Mouse (Mus musculus) monocyte, adult 5-6 weeks (primary cell): ENCODE measurements at regions not wholly inside any gene's neighbourhood (a gene's known extent, or its start where the extent isn't known, plus 50 kb on each side); places are given as distances from the start of the nearest gene placed in this dataset.
"Not testable (repeated sequence)": the region's sequence is repeated elsewhere in the genome, so short reads cannot be mapped to it uniquely, and the experiment has no call there.

Source experiments
- ATAC-seq: fragments of 153-309, 156-312 bp; replicated peaks from 2 replicates; pipeline ENCODE4 v1.8.0; 2017; ENCODE audit warnings: mild to moderate bottlenecking; ENCODE audit not compliant: low TSS enrichment, insufficient number of reproducible peaks, severe bottlenecking, poor library complexity, low FRiP score

DNA sequence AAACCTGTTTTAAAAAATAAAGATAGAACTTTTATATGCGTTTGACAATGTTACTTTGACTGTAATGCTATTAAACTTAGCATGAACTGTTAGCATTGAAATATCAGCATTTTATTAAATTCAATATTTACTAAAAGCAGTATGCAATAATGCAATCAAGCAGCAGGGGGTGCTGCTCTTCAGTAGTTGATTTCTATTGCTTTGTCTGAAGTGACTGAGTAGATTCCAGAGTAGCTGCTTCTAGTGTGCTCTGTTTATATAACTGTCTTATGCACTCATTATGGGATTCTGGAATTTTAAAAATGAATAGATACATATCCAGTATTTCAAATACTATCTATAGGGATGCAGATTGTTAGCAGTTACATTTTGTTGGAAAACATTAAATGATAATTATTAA is 146.2 kb downstream of the Gm28710 start:
- ATAC-seq = no peak

GRCm38 (mm10) chr5:16947430-16947829 is 155.8 kb downstream of the Gm28710 start:
- ATAC-seq = no peak

- no peak for ATAC-seq
These were observed 176.1 kb downstream of the Gm28710 start for GRCm38 (mm10) chr5:16967735-16968134.

DNA sequence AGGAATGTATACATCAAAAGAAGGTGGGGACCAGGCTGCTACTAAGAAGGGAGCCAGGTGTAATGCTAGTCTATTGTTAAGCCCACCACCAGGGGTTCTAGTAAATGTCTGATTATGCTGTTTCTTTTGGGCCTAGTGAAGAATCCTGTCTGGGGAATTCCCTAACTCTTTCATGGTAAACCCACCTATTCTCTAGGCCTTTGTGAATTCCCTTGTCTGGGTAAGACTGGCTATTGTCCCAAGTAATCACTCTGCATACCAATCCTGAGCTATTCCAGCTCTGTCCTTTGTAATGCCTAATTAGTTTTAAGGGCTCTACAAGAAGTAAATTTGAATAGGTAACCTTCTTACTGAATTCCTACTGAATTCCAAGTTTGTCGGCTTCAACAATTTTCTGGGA is 177.2 kb downstream of the Gm28710 start:
- not testable (repeated sequence) for ATAC-seq

DNA sequence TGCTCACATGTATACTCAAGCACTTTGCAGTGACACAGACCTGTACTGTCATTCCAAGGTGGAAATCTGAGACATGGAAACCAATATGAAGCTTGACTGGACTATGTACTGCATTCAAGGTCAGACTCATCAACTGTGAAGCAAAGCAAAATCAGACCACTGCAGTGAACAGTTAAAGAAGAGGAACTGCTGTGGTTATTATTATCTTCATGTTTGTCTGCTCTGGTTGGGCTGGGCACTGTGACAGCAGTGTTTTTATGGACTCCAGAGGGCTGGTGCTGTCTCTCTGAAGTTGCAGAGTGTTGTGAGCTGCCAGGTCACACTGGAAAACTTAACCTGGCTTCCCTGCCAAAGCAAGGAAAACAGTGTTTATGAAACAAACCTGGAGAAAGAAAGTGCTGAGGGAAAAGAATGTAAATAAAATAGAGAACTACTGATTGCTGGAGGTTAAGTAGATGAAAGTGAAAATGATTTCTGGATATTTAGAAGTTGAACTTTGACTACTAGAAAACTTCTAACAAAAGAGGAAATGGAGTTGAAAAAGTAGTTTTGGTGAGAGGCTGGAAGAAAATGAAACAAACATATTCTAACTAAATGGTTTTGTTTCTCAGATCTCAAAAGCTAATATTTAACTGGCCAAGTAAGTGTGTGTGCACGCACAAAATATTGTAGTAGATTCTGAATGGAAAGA is 181.7 kb downstream of the Gm28710 start:
- ATAC-seq = 0 out of 2 replicates have a peak, but pooled peaks have one; percentile 31

- ATAC-seq = no peak
These were observed 184.4 kb downstream of the Gm28710 start for GRCm38 (mm10) chr5:16976006-16976405.

DNA sequence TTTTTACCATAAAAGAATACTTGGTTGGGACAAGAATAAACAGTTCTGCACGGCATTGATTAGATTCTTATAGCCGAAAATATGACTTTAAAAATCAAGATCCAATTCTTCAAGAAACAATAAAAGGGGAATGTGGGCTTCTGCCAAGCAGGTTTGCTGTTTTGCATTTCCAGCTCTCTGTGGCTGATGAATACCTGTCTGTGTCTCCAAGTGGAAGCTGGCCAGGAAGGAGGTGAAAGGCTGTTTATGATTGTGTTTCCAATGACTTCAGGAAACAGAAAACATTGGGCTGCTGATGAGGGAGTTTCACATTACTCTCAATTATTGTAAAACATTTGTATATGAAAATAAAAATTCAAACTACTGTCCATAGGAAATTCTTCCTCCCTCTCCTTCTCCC is 193.3 kb downstream of the Gm28710 start:
- ATAC-seq = no peak

DNA sequence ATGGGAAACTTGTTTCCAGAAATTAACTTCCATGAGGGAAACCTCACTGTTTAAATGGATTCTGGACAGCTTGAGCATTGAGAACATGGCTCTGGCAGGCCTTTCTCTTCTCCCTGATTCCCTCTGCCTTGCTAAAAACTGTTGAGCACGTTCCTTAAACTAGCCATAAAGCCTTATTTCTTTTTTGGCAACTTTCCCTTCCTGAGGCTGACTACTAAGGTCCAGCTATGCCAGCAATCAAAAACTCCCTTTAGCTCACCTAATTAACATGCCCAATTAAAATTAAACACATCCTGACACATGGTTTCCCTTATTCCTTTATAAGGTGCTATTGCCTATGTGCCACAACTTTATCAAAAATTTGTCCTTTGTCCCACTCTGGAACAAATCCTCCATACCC is 199.9 kb downstream of the Gm28710 start:
- no peak for ATAC-seq

- ATAC-seq = no peak
These were observed 207.6 kb downstream of the Gm28710 start for GRCm38 (mm10) chr5:16999183-16999582.

DNA sequence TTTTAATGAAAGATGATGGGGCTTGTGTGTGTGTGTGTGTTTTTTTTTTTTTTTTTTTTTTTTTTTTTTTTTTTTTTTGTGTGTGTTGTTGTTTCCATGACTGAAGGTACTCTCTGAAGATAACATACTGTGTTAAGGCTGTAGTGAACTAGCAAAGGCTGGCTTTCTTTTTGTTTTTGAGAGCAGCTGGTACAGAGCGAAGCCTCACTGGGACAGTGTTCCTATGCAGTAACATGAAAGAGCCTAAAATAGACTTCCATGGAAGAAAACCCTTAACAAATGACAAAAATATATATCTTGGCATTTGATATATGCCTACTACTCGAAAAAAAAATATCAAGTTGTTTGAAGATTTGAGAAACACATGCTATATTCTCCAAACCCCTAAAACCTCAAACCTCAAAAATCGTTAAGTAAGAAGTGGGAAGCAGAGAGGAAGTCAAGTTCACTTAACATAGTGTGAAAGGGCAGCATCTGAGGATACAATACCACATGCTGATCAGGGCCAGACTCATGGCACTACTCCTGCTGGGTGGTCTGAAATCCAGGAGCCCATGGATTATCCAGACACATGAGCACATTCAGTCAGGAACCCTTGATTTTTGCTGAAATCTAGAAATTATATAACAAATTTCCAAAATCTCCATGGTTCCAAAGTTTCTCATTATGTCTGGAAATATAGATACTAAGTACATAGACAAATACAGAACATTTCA is 215.4 kb downstream of the Gm28710 start:
- ATAC-seq = no peak

DNA sequence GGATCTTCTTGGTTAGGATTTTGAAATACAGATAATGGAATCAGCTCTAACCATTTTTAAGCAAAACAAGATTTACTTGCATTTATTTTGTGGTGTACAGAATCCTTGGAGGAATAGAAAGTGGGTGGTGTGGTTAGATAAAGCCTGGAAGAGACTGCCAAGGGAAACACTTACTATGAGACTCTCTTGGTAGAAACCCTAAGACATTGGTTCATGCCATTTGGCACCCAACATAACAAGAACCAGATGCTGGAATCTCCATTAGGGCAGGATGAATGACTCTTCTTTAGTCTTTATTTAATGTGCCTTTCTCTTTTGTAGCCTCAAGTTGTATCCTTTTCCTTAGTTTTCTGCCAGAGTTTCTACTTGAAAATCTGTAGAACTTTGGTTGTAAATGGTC is 230.0 kb downstream of the Gm28710 start:
- no peak for ATAC-seq

DNA sequence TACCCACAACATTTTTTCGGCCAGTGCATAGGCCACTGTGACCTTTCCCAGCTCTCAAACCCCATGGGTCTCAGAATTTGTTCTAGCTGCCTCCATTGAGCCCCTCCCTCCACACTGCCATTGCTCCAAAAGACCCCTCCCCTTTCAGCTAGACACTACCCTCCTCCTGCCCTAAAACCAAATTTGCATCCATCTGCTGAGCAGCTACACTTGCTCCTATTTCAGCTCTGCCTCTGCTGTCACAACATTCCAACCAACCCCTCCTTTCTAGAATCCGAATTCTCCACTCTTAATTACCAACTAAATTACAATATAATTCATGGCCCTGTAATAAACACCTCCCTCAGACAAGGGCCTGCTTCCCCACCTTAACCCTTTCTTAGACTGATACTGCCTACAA is 262.3 kb downstream of the Gm28710 start:
- ATAC-seq = no peak

DNA sequence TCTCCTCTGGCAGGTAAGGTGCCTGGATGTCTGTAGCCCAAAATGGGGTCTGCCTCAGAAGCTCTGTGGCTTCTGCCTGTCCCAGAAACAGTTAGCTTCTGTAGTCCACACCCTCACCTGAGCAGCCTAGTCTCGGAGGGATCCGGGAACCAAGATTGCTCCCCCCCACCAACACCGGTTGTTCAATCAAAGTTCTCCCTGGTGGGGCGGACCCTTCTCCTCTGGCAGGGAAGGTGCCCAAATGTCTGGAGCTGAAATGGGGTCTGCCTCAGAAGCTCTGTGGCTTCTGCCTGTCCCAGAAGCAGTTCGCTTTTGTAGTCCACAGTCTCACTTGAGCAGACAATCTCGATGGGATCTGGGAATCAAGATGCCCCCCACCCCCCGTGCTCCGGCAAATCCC is 273.0 kb downstream of the Gm28710 start:
- ATAC-seq = no peak

DNA sequence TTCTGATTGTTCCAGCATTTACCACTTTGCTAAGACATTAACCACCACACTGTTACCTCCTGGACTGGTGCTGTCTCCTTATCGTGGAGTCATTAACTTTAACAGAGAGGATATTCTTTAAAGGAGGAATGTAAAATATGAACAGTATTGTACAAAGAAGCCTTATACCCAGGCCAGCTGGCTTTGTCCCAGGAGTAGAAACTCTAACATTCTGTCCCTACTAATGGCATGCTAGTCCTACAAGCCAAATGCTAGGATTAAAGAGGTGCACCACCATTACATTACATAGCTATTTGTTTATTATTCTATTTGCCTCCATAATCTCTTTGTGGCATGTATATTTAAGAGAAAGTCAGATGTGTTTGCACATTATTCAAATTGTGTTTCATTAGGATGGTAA is 288.8 kb downstream of the Gm28710 start:
- ATAC-seq = no peak

DNA sequence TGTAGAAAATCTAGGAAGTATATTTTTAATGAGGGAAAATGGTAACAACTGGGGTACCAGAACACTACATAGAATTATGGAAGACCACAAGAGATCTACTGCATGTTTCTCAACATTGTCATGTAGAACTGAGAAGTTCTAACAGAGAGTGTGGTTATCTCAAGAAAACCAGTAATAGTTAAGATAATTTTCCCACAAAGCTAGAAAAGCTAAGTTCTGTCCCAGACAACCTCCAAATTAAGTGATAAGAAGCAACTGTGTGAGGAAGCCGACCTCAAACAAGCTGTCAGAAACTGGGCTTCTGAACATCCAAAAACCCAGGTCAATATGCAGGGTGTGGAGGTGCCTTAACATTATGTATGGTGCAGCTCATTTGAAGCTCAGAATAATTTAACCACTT is 261.4 kb upstream of the Speer4f2 start:
- ATAC-seq = no peak

DNA sequence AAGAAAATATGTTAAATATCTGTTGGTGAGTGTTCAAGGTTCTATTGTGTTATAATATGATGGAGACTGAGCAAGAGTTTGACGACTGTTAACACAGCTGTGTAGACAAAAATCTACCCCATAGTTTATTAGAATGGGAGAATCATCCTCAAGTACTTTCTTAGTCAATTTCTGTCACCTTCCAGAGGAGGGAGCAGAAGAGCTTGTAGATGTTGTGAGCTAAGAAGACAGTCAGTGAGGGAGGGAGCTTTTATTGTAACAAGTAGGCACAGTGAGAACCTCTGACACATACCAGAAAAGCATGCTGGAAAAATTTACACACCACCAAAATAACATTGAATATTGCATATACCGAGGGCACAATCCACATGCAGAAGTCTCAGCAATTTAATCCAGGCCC is 261.0 kb upstream of the Speer4f2 start:
- ATAC-seq = no peak

DNA sequence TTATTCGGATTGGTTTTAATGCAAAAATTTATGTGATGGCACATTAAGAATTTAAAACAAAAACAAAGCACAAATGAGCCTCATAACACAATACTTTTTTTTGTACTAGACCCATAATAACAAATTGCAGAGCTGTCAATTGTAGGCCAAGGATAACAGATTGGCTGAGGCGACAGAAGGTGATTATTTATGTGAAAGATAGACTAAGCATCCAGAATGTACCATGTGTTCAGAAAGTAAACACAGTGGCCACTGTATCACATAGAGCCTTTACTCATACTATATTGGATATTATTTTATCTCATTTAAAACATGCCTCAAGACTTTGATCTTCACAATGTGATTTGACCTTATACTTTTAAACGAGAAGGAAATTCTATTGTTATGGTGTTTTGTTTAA is 257.9 kb upstream of the Speer4f2 start:
- no peak for ATAC-seq

GRCm38 (mm10) chr5:17116072-17116471 is 256.9 kb upstream of the Speer4f2 start:
- no peak for ATAC-seq

DNA sequence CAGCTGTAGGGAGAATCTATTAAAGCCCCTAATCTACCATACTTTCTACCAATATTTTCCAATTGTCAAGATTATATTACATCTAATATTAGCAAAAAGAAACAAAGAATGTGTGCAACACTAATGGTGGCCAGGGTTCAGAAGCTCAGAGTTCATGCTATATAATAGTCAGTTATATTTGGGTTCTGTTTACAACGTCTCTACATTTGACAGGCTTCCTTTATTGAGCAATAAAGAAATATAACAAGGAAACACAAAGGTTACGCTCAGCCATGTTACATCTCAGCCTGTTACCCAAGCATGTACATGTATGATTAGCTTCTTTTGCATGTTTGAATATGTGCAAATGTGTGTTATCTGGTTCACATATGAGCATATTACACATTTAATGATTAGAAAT is 247.7 kb upstream of the Speer4f2 start:
- no peak for ATAC-seq

GRCm38 (mm10) chr5:17127501-17127900 is 245.5 kb upstream of the Speer4f2 start:
- no peak for ATAC-seq
